12 mouse cellular contexts compared by ENCODE assay signal in genomic region chr11:64089682-64090081, GRCm38 (mm10).
"Had no signal": no experiment of that assay in that cellular context is flagged by ENCODE, and none has a peak within 500 bp of the region (broad histone marks: within the 10 kb centered on the region; RNA-seq: fewer than 3 reads in every experiment).

No protein-coding gene starts in this region.

- DNase-seq: kidney, adult 8-10 months; kidney, postnatal 14 days; kidney, postnatal 4 days; liver, embryonic 13.5 days; lung, adult 2 months; lung, postnatal 14 days; lung, postnatal 4 days; midbrain, embryonic 14.5 days; thymus, postnatal 25 days had no signal

- H3K27ac ChIP-seq: liver, embryonic 13.5 days; neural tube, embryonic 12.5 days; stomach, postnatal 0 days had no signal

- H3K9ac ChIP-seq: liver, embryonic 13.5 days; neural tube, embryonic 12.5 days had no signal

- H3K36me3 ChIP-seq: liver, embryonic 13.5 days; neural tube, embryonic 12.5 days had no signal

- H3K4me3 ChIP-seq: liver, embryonic 13.5 days; neural tube, embryonic 12.5 days had no signal

- H3K27me3 ChIP-seq: liver, embryonic 13.5 days; neural tube, embryonic 12.5 days had no signal

- H3K4me1 ChIP-seq: liver, embryonic 13.5 days; neural tube, embryonic 12.5 days had no signal

- H3K9me3 ChIP-seq: liver, embryonic 13.5 days; neural tube, embryonic 12.5 days had no signal

- H3K4me2 ChIP-seq: liver, embryonic 13.5 days; midbrain, embryonic 11.5 days; neural tube, embryonic 12.5 days had no signal
